Mouse (Mus musculus) lung, embryonic 16.5 days (tissue): ENCODE data around the gene Rasal3. TPM values are rescaled to one million over a fixed set of nuclear protein-coding genes. Genes with fewer than 3 reads are reported as not detected.

ENCODE experiments used
- ATAC-seq: fragments of 200-750 bp; cut with Nextera tagmentation; 2 replicates; pipeline ENCODE4 v1.8.0; 2017; ENCODE audit warnings: low read depth, mild to moderate bottlenecking, moderate library complexity
- H3K27ac ChIP-seq: fragments of 300-500 bp; sonication (generic); 2 replicates; pipeline ENCODE4 v1.5.1; 2014; ENCODE audit warnings: mild to moderate bottlenecking, control low read depth, low read length
- H3K27me3 ChIP-seq: fragments of 300-500 bp; sonication (generic); 2 replicates; pipeline ENCODE4 v1.6.1; 2014; ENCODE audit warnings: low read depth, low read length, mixed read lengths; ENCODE audit not compliant: control insufficient read depth, insufficient read depth
- H3K36me3 ChIP-seq: fragments of 300-500 bp; sonication (generic); 2 replicates; pipeline ENCODE4 v1.6.1; 2014; ENCODE audit warnings: low read length; ENCODE audit not compliant: control insufficient read depth, insufficient read depth
- H3K4me1 ChIP-seq: fragments of 300-500 bp; sonication (generic); replicated peaks from 2 replicates; pipeline ENCODE4 v1.6.1; 2014; ENCODE audit warnings: low read length, mixed read lengths; ENCODE audit not compliant: control insufficient read depth, insufficient read depth
- H3K4me2 ChIP-seq: fragments of 300-500 bp; sonication (generic); 2 replicates; pipeline ENCODE4 v1.6.1; 2014; ENCODE audit warnings: low read depth, low read length, control low read depth
- H3K4me3 ChIP-seq: fragments of 300-500 bp; sonication (generic); 2 replicates; pipeline ENCODE4 v1.5.1; 2014; ENCODE audit warnings: mild to moderate bottlenecking, low read length, control low read depth
- H3K9ac ChIP-seq: fragments of 300-500 bp; sonication (generic); 2 replicates; pipeline ENCODE4 v1.6.1; 2014; ENCODE audit warnings: low read length, control low read depth
- H3K9me3 ChIP-seq: fragments of 300-500 bp; sonication (generic); 2 replicates; pipeline ENCODE4 v1.6.1; 2016; ENCODE audit warnings: low read length; ENCODE audit not compliant: control insufficient read depth
- WGBS: fragments of 180-500 bp; shearing (Covaris S2); extraction: QIAGEN DNeasy Blood & Tissue Kit; methylation state at CpG from one replicate; pipeline ENCODE4 v1.1.7; 2014; 5-methylcytosine and 5-hydroxymethylcytosine counted together
- polyA plus RNA-seq: library from polyadenylated mRNA; unstranded; fragments of >200 nt; fragmentation: Nextera tagmentation; extraction: Ambion mirVana; gene quantifications from 2 replicates; pipeline ENCODE4 v1.2.1, GENCODE M21; 2015

Rasal3 gene
- polyA plus RNA-seq, 1 experiment from 2014 or later: 1.7 TPM

DNA sequence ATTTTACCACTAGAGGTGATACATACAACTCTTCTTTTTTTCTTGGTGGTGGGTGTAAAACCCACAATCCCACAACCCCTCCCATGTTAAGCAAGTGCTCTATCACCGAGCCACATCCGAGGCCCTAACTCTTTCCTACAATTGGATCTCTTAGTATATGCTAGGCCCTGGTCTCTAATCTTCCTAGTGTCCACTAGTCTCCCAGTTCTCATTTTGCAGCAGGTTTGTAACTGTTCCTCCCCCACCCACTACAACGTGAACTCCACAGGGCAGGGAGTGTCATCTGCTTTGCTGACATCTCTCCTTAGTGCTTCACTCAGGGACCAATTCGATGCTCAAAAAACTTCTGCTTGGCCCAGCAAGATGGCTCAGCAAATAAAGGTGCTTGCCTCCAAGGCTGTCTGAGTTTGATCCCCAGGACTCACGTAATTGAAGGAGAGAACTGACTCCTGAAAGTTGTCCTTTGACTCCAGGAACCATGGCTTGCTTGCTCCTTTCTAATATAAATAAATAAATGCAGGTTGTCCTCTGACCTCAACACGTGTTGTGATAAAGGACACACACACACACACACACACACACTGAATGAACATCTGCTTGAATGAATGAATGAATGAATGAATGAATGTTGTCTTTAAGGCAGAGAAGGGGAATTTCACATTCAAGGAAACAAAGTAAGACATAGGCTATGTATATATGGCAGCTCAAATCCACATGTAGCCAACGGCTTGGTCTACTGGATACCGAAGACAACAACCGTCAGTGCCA lies 1.2 kb downstream of the Rasal3 start:
- Histone ChIP-seq H3K9me3 (no peaks in the 10 kb centered on the region), H3K27ac (no peak overlapping the region), H3K9ac (no peak overlapping the region), H3K4me3 (no peak overlapping the region), H3K27me3 (peaks cover 12% of the 10 kb centered on the region), H3K4me1 (no peaks in the 10 kb centered on the region), H3K4me2 (no peak overlapping the region), H3K36me3 (no peaks in the 10 kb centered on the region)
- 72% methylated on average over 9 of the region's 9 CpGs for WGBS
- ATAC-seq: no peak

DNA sequence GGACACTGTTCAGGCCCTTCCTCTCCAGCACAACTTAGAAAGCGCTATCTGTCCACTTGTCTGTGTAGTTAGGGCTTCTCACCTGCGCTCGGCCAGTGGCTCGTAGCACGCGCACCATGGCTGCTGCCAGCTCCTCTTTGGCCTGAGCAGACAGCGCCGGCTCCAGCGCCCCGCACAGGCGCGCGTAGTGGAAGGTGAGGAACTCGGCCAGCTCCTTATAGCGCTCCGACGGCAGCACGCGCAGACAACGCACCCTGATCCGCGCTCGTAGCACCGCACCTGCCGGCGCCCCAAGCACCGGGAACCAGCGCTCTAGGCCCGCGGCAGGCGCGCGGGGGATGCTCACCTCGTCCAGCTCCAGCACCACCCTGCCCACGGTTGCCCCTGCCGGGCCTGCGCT lies 7.1 kb downstream of the Rasal3 start:
- H3K9me3 ChIP-seq: no peaks in the 10 kb centered on the region
- H3K27ac ChIP-seq: no peak overlapping the region
- H3K4me3 ChIP-seq: peak overlapping the region; percentile 22
- peaks cover 68% of the 10 kb centered on the region for H3K27me3 ChIP-seq
- H3K4me1 ChIP-seq: peaks cover 7% of the 10 kb centered on the region
- H3K9ac ChIP-seq: no peak overlapping the region
- no peaks in the 10 kb centered on the region for H3K36me3 ChIP-seq
- H3K4me2 ChIP-seq: peak overlapping the region; percentile 44
- WGBS: 7% methylated on average over 37 of the region's 37 CpGs
- ATAC-seq: no peak

- Histone ChIP-seq H3K36me3 (no peaks in the 10 kb centered on the region), H3K4me1 (peaks cover 7% of the 10 kb centered on the region), H3K9me3 (no peaks in the 10 kb centered on the region), H3K9ac (no peak overlapping the region), H3K27ac (no peak overlapping the region), H3K27me3 (peaks cover 71% of the 10 kb centered on the region), H3K4me3 (no peak overlapping the region), H3K4me2 (no peak overlapping the region)
- no peak for ATAC-seq
- 86% methylated on average over 10 of the region's 10 CpGs for WGBS
These were observed 9.4 kb downstream of the Rasal3 start for GRCm38 (mm10) chr17:32393944-32394343.

GRCm38 (mm10) chr17:32389101-32389659 lies 14.2 kb downstream of the Rasal3 start, which contains the start of gene Wiz:
Gene Wiz (minus strand): TSS chr17:32389439.
- Histone ChIP-seq H3K9me3 (no peaks in the 10 kb centered on the region), H3K4me1 (peaks cover 8% of the 10 kb centered on the region; the same call in 1 of the 2 replicates), H3K9ac (peak within 1 kb of the TSS; percentile 88), H3K36me3 (no peaks in the 10 kb centered on the region), H3K27ac (peak within 1 kb of the TSS; percentile 78), H3K4me3 (peak within 1 kb of the TSS; percentile 80), H3K4me2 (peak within 1 kb of the TSS; percentile 97), H3K27me3 (peaks cover 30% of the 10 kb centered on the region)
- WGBS: 0% methylated on average over 25 of the region's 44 CpGs
- ATAC-seq: peak; percentile 92

GRCm38 (mm10) chr17:32388370-32389100 lies 14.8 kb downstream of the Rasal3 start:
- peak; percentile 54 for ATAC-seq
- Histone ChIP-seq H3K9me3 (no peaks in the 10 kb centered on the region), H3K4me3 (peak overlapping the region; percentile 80), H3K4me2 (peak overlapping the region; percentile 97), H3K27ac (peak overlapping the region; percentile 78), H3K36me3 (no peaks in the 10 kb centered on the region; the same call in 1 of the 2 replicates), H3K9ac (peak overlapping the region; percentile 88), H3K27me3 (peaks cover 24% of the 10 kb centered on the region), H3K4me1 (peaks cover 8% of the 10 kb centered on the region; the same call in 1 of the 2 replicates)
- WGBS: 1% methylated on average over 39 of the region's 39 CpGs

DNA sequence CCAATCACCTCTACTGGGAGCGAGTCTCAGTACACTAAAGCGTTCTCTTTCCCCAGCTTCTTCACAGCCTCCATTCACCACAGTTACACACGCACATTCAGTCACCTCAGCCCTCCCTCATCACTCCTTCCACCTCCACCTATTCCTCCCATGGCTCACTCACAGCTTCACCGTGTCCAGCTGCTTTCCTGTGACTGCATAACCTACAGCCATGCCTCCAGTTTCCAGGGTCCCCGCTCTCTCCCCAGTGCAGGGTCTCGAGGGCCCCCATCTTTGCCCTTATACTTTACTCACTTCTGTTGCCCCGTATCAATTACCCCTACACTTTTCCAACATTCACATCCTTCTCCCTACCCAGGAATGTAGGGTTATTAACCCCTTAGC lies 15.4 kb downstream of the Rasal3 start:
- H3K4me3 ChIP-seq: peak overlapping the region; percentile 80
- H3K27ac ChIP-seq: peak overlapping the region; percentile 39; the same call in 1 of the 2 replicates
- no peak for ATAC-seq
- H3K9me3 ChIP-seq: no peaks in the 10 kb centered on the region
- H3K4me2 ChIP-seq: peak overlapping the region; percentile 97
- H3K36me3 ChIP-seq: peaks cover 2% of the 10 kb centered on the region; the same call in 1 of the 2 replicates
- H3K4me1 ChIP-seq: peaks cover 8% of the 10 kb centered on the region; the same call in 1 of the 2 replicates
- 28% methylated on average over 7 of the region's 7 CpGs for WGBS
- peak overlapping the region; percentile 88 for H3K9ac ChIP-seq
- H3K27me3 ChIP-seq: peaks cover 20% of the 10 kb centered on the region

DNA sequence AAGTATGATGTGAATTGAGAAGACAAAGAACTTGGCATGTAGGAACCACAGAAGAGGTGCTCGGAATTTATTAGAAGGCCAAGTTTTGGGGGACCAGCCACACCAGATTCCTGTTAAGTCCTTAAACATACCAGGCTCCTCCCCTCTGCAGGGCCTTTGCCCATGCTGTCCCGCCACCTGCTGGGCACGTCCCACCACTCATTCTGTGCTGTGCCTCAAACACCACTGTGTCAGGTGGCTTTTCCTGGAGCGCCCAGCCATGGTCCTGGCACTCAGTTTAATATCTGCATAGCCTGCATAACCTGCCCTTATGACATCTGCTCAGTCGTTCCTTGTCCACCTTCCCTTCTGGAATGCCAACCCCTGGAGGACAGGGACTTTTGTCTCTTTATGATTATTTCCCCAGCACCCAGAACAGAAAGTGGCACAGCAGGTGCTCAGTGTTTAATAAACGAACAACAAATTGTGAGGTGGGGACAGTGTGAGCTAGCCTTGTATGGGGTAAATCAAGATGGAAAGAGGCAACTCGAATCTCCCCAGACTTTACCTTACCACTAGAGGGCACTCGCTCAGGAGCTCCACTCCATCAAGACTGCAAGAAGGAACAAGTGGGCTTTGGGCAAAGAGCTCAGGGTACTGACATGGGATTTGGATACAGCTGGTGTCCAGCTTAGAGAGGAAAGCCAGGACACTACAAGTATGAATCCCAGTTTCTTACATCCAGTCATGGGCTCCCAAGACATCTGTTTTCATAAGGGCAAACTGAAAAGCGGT lies 16.5 kb downstream of the Rasal3 start:
- H3K4me3 ChIP-seq: no peak overlapping the region
- H3K4me1 ChIP-seq: peaks cover 5% of the 10 kb centered on the region; the same call in 1 of the 2 replicates
- H3K9ac ChIP-seq: no peak overlapping the region
- peaks cover 4% of the 10 kb centered on the region; the same call in 1 of the 2 replicates for H3K36me3 ChIP-seq
- ATAC-seq: no peak
- WGBS: 58% methylated on average over 9 of the region's 9 CpGs
- no peaks in the 10 kb centered on the region for H3K9me3 ChIP-seq
- H3K27me3 ChIP-seq: peaks cover 9% of the 10 kb centered on the region
- no peak overlapping the region for H3K27ac ChIP-seq
- H3K4me2 ChIP-seq: no peak overlapping the region

DNA sequence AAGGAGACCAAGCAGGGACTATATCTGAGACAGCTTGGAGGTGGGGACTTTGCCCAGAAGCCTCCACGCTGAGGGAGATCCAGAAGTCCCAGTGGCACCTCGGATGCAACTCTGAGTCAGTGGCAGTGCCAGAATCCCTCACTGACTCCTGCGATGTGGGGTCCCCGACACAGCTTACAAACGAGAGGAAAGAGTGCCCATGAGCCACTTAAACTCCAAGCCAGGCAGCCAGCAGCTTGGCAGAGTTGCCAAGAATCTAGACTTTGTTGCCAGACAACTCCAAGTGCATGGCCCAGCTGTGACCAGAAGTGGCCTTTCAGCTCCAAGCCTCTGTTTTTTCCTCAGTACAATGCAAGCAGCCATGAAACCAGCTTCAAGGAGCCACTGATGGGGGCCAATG lies 19.7 kb downstream of the Rasal3 start:
- Histone ChIP-seq H3K4me2 (no peak overlapping the region), H3K36me3 (peaks cover 4% of the 10 kb centered on the region; the same call in 1 of the 2 replicates), H3K9me3 (no peaks in the 10 kb centered on the region), H3K4me1 (peaks cover 5% of the 10 kb centered on the region; the same call in 1 of the 2 replicates), H3K27me3 (no peaks in the 10 kb centered on the region), H3K4me3 (no peak overlapping the region), H3K27ac (no peak overlapping the region), H3K9ac (no peak overlapping the region)
- WGBS: 78% methylated on average over 5 of the region's 5 CpGs
- no peak for ATAC-seq
